Mouse (Mus musculus) lung, adult 2 months (tissue): ENCODE measurements around the gene Gse1.

Experiments used
- CTCF ChIP-seq: fragments of 200-500 bp; IDR thresholded peaks from 2 replicates; pipeline ENCODE4 v1.5.1; 2011; ENCODE audit warnings: mild to moderate bottlenecking, low read length, control low read depth; ENCODE audit not compliant: insufficient read depth
- POLR2A ChIP-seq: fragments of 200-500 bp; IDR thresholded peaks from 2 replicates; pipeline ENCODE4 v1.6.1; 2011; ENCODE audit warnings: low read depth, mild to moderate bottlenecking, control low read depth, low read length, borderline replicate concordance; ENCODE audit errors: extremely low read depth

- TF ChIP-seq POLR2A: no peak
- no peak for TF ChIP-seq CTCF
Observed at GRCm38 (mm10) chr8:120290614-120291013, 62.4 kb downstream of the Gse1 start.
